Mouse (Mus musculus): Measurements from ENCODE around the gene Speer4d. TPM values are rescaled to one million over a fixed set of nuclear protein-coding genes. Genes with fewer than 3 reads are reported as not detected.
"Not testable (repeated sequence)": the region's sequence is repeated elsewhere in the genome, so short reads cannot be mapped to it uniquely, and the experiment has no call there.

The Speer4d gene
- not detected for polyA plus RNA-seq (2017; shearing (Covaris generic))

GRCm38 (mm10) chr5:15618764-15619163, at the start of gene Speer4d:
TSS of gene Speer4d (plus strand) at chr5:15619064.
- not testable (repeated sequence) for ATAC-seq

- ATAC-seq = not testable (repeated sequence)
Measured at GRCm38 (mm10) chr5:15573735-15574134, 45.1 kb upstream of the Speer4d start.

- not testable (repeated sequence) for ATAC-seq
Measured at GRCm38 (mm10) chr5:15577033-15577432, 41.8 kb upstream of the Speer4d start, which contains the start of gene Gm21083. TSS of gene Gm21083 (plus strand) at chr5:15577333.

- not testable (repeated sequence) for ATAC-seq
Measured at GRCm38 (mm10) chr5:15586351-15586750, 32.5 kb upstream of the Speer4d start.

GRCm38 (mm10) chr5:15588291-15588690, 30.6 kb upstream of the Speer4d start:
- ATAC-seq = not testable (repeated sequence)

GRCm38 (mm10) chr5:15590635-15591034, 28.2 kb upstream of the Speer4d start:
- not testable (repeated sequence) for ATAC-seq

GRCm38 (mm10) chr5:15591577-15591976, 27.3 kb upstream of the Speer4d start:
- ATAC-seq = not testable (repeated sequence)

GRCm38 (mm10) chr5:15598831-15599230, 20.0 kb upstream of the Speer4d start:
- ATAC-seq = not testable (repeated sequence)

GRCm38 (mm10) chr5:15600342-15600741, 18.5 kb upstream of the Speer4d start:
- not testable (repeated sequence) for ATAC-seq

- not testable (repeated sequence) for ATAC-seq
Measured at GRCm38 (mm10) chr5:15601481-15601880, 17.4 kb upstream of the Speer4d start.

- not testable (repeated sequence) for ATAC-seq
Measured at GRCm38 (mm10) chr5:15601960-15602359, 16.9 kb upstream of the Speer4d start.

- not testable (repeated sequence) for ATAC-seq
Measured at GRCm38 (mm10) chr5:15602424-15602947, 16.4 kb upstream of the Speer4d start.

- ATAC-seq = not testable (repeated sequence)
Measured at GRCm38 (mm10) chr5:15603008-15603407, 15.9 kb upstream of the Speer4d start.

- ATAC-seq = not testable (repeated sequence)
Measured at GRCm38 (mm10) chr5:15603585-15603984, 15.3 kb upstream of the Speer4d start.

GRCm38 (mm10) chr5:15606677-15607076, 12.2 kb upstream of the Speer4d start:
- ATAC-seq = not testable (repeated sequence)

- ATAC-seq = not testable (repeated sequence)
Measured at GRCm38 (mm10) chr5:15610695-15611094, 8.2 kb upstream of the Speer4d start.

GRCm38 (mm10) chr5:15616195-15616594, 2.7 kb upstream of the Speer4d start:
- ATAC-seq = not testable (repeated sequence)

GRCm38 (mm10) chr5:15628136-15628535, 9.3 kb downstream of the Speer4d start:
- ATAC-seq = not testable (repeated sequence)

- not testable (repeated sequence) for ATAC-seq
Measured at GRCm38 (mm10) chr5:15630068-15630467, 11.2 kb downstream of the Speer4d start.

GRCm38 (mm10) chr5:15637637-15638036, 18.8 kb downstream of the Speer4d start:
- ATAC-seq = not testable (repeated sequence)

GRCm38 (mm10) chr5:15645707-15646106, 26.8 kb downstream of the Speer4d start:
- ATAC-seq = not testable (repeated sequence)

- not testable (repeated sequence) for ATAC-seq
Measured at GRCm38 (mm10) chr5:15652334-15652733, 33.5 kb downstream of the Speer4d start.

GRCm38 (mm10) chr5:15656959-15657358, 38.1 kb downstream of the Speer4d start, which contains the start of gene 4930572O03Rik:
TSS of gene 4930572O03Rik (minus strand) at chr5:15657059.
- ATAC-seq = not testable (repeated sequence)

- ATAC-seq = not testable (repeated sequence)
Measured at GRCm38 (mm10) chr5:15663847-15664246, 45.0 kb downstream of the Speer4d start.

Measured in activated CD4-positive, CD25-positive, alpha-beta regulatory T cell, adult 4 months (primary cell).